Comparison of ENCODE assay signal across 17 mouse cellular contexts in the genomic region with DNA sequence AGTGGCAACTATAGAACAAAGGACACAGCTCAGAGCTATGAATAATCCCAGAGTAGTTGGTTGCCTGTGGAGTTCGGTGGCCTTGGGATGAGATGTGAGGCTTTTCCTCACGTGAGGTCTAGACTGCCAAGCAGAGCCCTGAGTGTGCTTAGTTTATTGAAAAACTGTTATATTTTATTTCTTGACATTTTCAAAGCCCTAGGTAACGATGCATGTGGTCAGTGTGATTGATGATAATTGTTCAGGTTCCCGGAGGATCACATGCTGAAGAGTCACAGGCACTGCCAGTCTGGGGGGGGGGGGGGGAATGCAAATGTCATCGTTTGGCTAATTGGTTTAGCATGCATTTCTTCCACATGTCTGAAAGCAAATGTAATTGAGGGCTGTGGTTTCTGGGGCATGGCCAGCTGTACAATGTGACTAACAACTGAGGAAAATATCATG.
DNase-seq lines count a peak whose midpoint lies in the region; ATAC-seq lines count a peak whose summit lies in the region.
"Had no signal": no experiment of that assay in that cellular context is flagged by ENCODE, and none has a peak within 500 bp of the region (broad histone marks: within the 10 kb centered on the region; RNA-seq: fewer than 3 reads in every experiment).

No protein-coding gene starts in this region.

- no peak overlapping the region for H3K4me2 ChIP-seq in lung, embryonic 16.5 days (ENCODE audit: low read depth, low read length)
- no peak overlapping the region for H3K4me2 ChIP-seq in midbrain, embryonic 14.5 days (ENCODE audit: low read length)
- H3K4me2 ChIP-seq in kidney, embryonic 16.5 days (replicated peaks; ENCODE audit: low read depth, low read length): no peak overlapping the region
- H3K4me2 ChIP-seq: heart, embryonic 13.5 days; intestine, embryonic 15.5 days had no signal

- no peaks in the 10 kb centered on the region for H3K4me1 ChIP-seq in lung, embryonic 16.5 days (replicated peaks; ENCODE audit: control insufficient read depth, insufficient read depth, low read length)
- H3K4me1 ChIP-seq in midbrain, embryonic 14.5 days (ENCODE audit: control insufficient read depth, insufficient read depth, low read length): no peaks in the 10 kb centered on the region
- no peaks in the 10 kb centered on the region for H3K4me1 ChIP-seq in kidney, embryonic 16.5 days (ENCODE audit: insufficient read depth, low read length)
- H3K4me1 ChIP-seq: intestine, embryonic 15.5 days had no signal

- no peak overlapping the region for H3K4me3 ChIP-seq in lung, embryonic 16.5 days (ENCODE audit: low read length)
- H3K4me3 ChIP-seq in midbrain, embryonic 14.5 days (replicated peaks; ENCODE audit: low read depth, low read length): no peak overlapping the region
- H3K4me3 ChIP-seq in kidney, embryonic 16.5 days (ENCODE audit: low read length): no peak overlapping the region
- H3K4me3 ChIP-seq: heart, embryonic 13.5 days; intestine, embryonic 15.5 days; left cerebral cortex, adult 2 months had no signal

- no peak overlapping the region for H3K27ac ChIP-seq in lung, embryonic 16.5 days (ENCODE audit: low read length)
- no peak overlapping the region for H3K27ac ChIP-seq in midbrain, embryonic 14.5 days (replicated peaks; ENCODE audit: low read depth, low read length)
- no peak overlapping the region for H3K27ac ChIP-seq in kidney, embryonic 16.5 days (ENCODE audit: low read length)
- H3K27ac ChIP-seq: intestine, embryonic 15.5 days; left cerebral cortex, adult 2 months had no signal

- H3K27me3 ChIP-seq in lung, embryonic 16.5 days (ENCODE audit: control insufficient read depth, insufficient read depth, low read depth, low read length): no peaks in the 10 kb centered on the region
- no peaks in the 10 kb centered on the region for H3K27me3 ChIP-seq in midbrain, embryonic 14.5 days (ENCODE audit: control insufficient read depth, insufficient read depth, low read length)
- H3K27me3 ChIP-seq in kidney, embryonic 16.5 days (ENCODE audit: insufficient read depth, low read length): no peaks in the 10 kb centered on the region
- H3K27me3 ChIP-seq: CH12.LX; intestine, embryonic 15.5 days had no signal

- no peaks in the 10 kb centered on the region for H3K36me3 ChIP-seq in lung, embryonic 16.5 days (ENCODE audit: control insufficient read depth, insufficient read depth, low read length)
- H3K36me3 ChIP-seq in midbrain, embryonic 14.5 days (ENCODE audit: control insufficient read depth, insufficient read depth, low read length): no peaks in the 10 kb centered on the region
- H3K36me3 ChIP-seq in kidney, embryonic 16.5 days (ENCODE audit: insufficient read depth, low read length): no peaks in the 10 kb centered on the region
- H3K36me3 ChIP-seq: heart, embryonic 13.5 days; intestine, embryonic 15.5 days had no signal

- no peak for DNase-seq in lung, postnatal 36 days
- peak; percentile 87 for DNase-seq in NIH3T3 (ENCODE audit: low read depth)
- DNase-seq in fibroblast of lung, adult 2 months (ENCODE audit: low read depth): peak; percentile 72
- peak; percentile 26 for DNase-seq in midbrain, embryonic 14.5 days
- no peak for DNase-seq in right cerebral cortex, adult 18-20 months
- DNase-seq: cerebellum, adult 9-11 months; kidney, postnatal 25 days; liver; lung, postnatal 14 days; right cerebral cortex, postnatal 25 days had no signal

- ATAC-seq in lung, embryonic 16.5 days (ENCODE audit: low read depth): 0 out of 2 replicates have a peak, but pooled peaks have one; percentile 31
- peak; percentile 66 for ATAC-seq in midbrain, embryonic 14.5 days (ENCODE audit: low FRiP score, low TSS enrichment)
- ATAC-seq in kidney, embryonic 16.5 days (ENCODE audit: low FRiP score, low TSS enrichment): no peak
- no peak for ATAC-seq in megakaryocyte progenitor cell, adult 5-6 weeks (replicated peaks; ENCODE audit: poor library complexity)
- ATAC-seq: intestine, embryonic 15.5 days had no signal

- no peak overlapping the region for H3K9ac ChIP-seq in lung, embryonic 16.5 days (ENCODE audit: low read length)
- no peak overlapping the region for H3K9ac ChIP-seq in midbrain, embryonic 14.5 days (replicated peaks; ENCODE audit: low read length)
- H3K9ac ChIP-seq in kidney, embryonic 16.5 days (replicated peaks; ENCODE audit: low read length): no peak overlapping the region
- H3K9ac ChIP-seq: heart, embryonic 13.5 days; intestine, embryonic 15.5 days had no signal

- no peaks in the 10 kb centered on the region for H3K9me3 ChIP-seq in lung, embryonic 16.5 days (ENCODE audit: control insufficient read depth, low read length)
- H3K9me3 ChIP-seq in midbrain, embryonic 14.5 days (ENCODE audit: control insufficient read depth, low read length): no peaks in the 10 kb centered on the region
- H3K9me3 ChIP-seq in kidney, embryonic 16.5 days (ENCODE audit: low read length): no peaks in the 10 kb centered on the region
- H3K9me3 ChIP-seq: intestine, embryonic 15.5 days had no signal

- 47% methylated on average over 5 of the region's 5 CpGs for WGBS in lung, embryonic 16.5 days
- 43% methylated on average over 5 of the region's 5 CpGs for WGBS in midbrain, embryonic 14.5 days
- 28% methylated on average over 5 of the region's 5 CpGs for WGBS in kidney, embryonic 16.5 days

Comparison
In these comparisons a context has a peak if more than half of its experiments do, and no peak if none do; other contexts are left out.
1. ATAC-seq: peak in lung, embryonic 16.5 days (single experiment) and midbrain, embryonic 14.5 days (single experiment); none in kidney, embryonic 16.5 days (single experiment) and megakaryocyte progenitor cell, adult 5-6 weeks (single experiment).
2. DNase-seq: peak in NIH3T3 (single experiment), fibroblast of lung, adult 2 months (single experiment) and midbrain, embryonic 14.5 days (single experiment); none in lung, postnatal 36 days (single experiment) and right cerebral cortex, adult 18-20 months (single experiment).